18 mouse cellular contexts compared by ENCODE assay signal in the genomic region with DNA sequence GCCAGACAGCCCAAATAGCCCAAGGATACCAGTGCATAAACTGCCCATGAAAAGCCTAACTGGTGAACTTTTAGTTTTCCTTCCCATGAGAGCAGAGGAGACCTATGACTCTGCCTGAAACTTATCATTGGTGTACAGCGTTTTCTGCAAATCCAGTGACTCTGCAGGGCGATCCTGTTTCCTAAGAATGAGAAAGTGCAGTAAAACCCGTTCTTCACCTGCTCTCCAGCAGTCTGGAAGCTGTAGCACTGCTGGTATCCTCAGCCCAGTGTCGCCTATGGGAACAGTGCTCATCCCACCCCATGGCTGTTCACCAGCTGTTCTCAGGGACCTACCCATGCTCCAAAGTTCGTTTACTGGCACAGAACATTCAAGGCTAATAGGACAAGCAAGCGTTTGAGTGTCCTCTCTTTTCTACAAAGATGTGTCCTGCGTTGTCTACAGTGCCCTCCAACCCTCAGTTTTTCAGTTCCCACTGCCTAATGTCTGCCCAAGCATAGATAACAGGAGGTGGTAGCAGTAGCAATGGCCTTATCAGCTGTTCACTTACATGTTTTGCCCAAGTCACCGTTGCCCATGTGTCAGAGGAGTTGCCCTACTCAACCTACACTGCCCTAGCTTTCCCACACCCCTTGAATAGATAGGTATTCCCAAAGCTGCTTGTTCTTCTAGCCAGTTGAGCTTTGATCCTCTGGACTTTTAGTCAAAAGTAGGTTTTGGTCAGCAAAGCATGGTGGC. TPM values are rescaled to one million over a fixed set of nuclear protein-coding genes. Genes with fewer than 3 reads are reported as not detected.
DNase-seq lines count a peak whose midpoint lies in the region; ATAC-seq lines count a peak whose summit lies in the region.
"Had no signal": no experiment of that assay in that cellular context is flagged by ENCODE, and none has a peak within 500 bp of the region (broad histone marks: within the 10 kb centered on the region; RNA-seq: fewer than 3 reads in every experiment).

No protein-coding gene starts in this region.

- H3K36me3 ChIP-seq in liver, embryonic 13.5 days: peaks cover 80% of the 10 kb centered on the region
- H3K36me3 ChIP-seq in stomach, embryonic 15.5 days: peaks cover 13% of the 10 kb centered on the region; the same call in 1 of the 2 replicates

- H3K9me3 ChIP-seq in liver, embryonic 13.5 days (replicated peaks): no peaks in the 10 kb centered on the region
- no peaks in the 10 kb centered on the region for H3K9me3 ChIP-seq in stomach, embryonic 15.5 days
- H3K9me3 ChIP-seq: embryonic facial prominence, embryonic 15.5 days; midbrain, embryonic 12.5 days had no signal

- peak overlapping the region; percentile 96 for H3K27ac ChIP-seq in liver, embryonic 13.5 days
- no peak overlapping the region for H3K27ac ChIP-seq in stomach, embryonic 15.5 days
- H3K27ac ChIP-seq: embryonic facial prominence, embryonic 15.5 days; hindbrain, postnatal 0 days; midbrain, embryonic 12.5 days had no signal

- peak overlapping the region; percentile 61 for H3K4me2 ChIP-seq in liver, embryonic 13.5 days
- H3K4me2 ChIP-seq in stomach, embryonic 15.5 days: no peak overlapping the region
- H3K4me2 ChIP-seq: embryonic facial prominence, embryonic 15.5 days; heart, embryonic 11.5 days; midbrain, embryonic 12.5 days had no signal

- H3K4me1 ChIP-seq in liver, embryonic 13.5 days (replicated peaks): peaks cover 47% of the 10 kb centered on the region
- no peaks in the 10 kb centered on the region for H3K4me1 ChIP-seq in stomach, embryonic 15.5 days
- H3K4me1 ChIP-seq: embryonic facial prominence, embryonic 15.5 days; midbrain, embryonic 12.5 days had no signal

- H3K9ac ChIP-seq in liver, embryonic 13.5 days: peak overlapping the region; percentile 71
- no peak overlapping the region for H3K9ac ChIP-seq in stomach, embryonic 15.5 days
- H3K9ac ChIP-seq: embryonic facial prominence, embryonic 15.5 days; midbrain, embryonic 12.5 days had no signal

- 30% methylated on average over 8 of the region's 8 CpGs for WGBS in liver, embryonic 13.5 days (ENCODE audit: insufficient replicate concordance)
- 85% methylated on average over 8 of the region's 8 CpGs for WGBS in stomach, embryonic 15.5 days

- peak overlapping the region; percentile 19; the same call in 1 of the 2 replicates for H3K4me3 ChIP-seq in liver, embryonic 13.5 days (replicated peaks)
- no peak overlapping the region for H3K4me3 ChIP-seq in stomach, embryonic 15.5 days (replicated peaks)
- H3K4me3 ChIP-seq: embryonic facial prominence, embryonic 15.5 days; midbrain, embryonic 12.5 days had no signal

- ATAC-seq in erythroblast, adult 5-6 weeks (replicated peaks; ENCODE audit: low FRiP score, poor library complexity, severe bottlenecking): peak; percentile 92
- peak; percentile 99 for ATAC-seq in liver, embryonic 13.5 days (ENCODE audit: low read depth)
- ATAC-seq in stomach, embryonic 15.5 days (ENCODE audit: insufficient read depth, low FRiP score, low read depth): peak; percentile 93
- ATAC-seq: forebrain, embryonic 14.5 days; hindbrain, postnatal 0 days had no signal

- DNase-seq in spleen, postnatal 10 days (ENCODE audit: low spot score in 2 of 2): peak; percentile 25 to 47
- no peak for DNase-seq in spleen, postnatal 14 days (ENCODE audit: low spot score in 2 of 2)
- DNase-seq in liver, embryonic 13.5 days: peak; percentile 64
- no peak for DNase-seq in adrenal gland, postnatal 14 days
- DNase-seq in left cerebral cortex, adult 11 months (ENCODE audit: low spot score): no peak
- DNase-seq in lung, postnatal 25 days (ENCODE audit: low spot score): no peak
- DNase-seq: cerebellum, adult 2 months; kidney, adult 8-10 months; lung, postnatal 14 days; retina, postnatal 1 day; thymus, postnatal 25 days had no signal

- no peaks in the 10 kb centered on the region for H3K27me3 ChIP-seq in liver, embryonic 13.5 days
- H3K27me3 ChIP-seq in stomach, embryonic 15.5 days (replicated peaks): no peaks in the 10 kb centered on the region
- H3K27me3 ChIP-seq: embryonic facial prominence, embryonic 15.5 days; midbrain, embryonic 12.5 days had no signal

RNA-seq across cellular contexts. Expression of gene Mthfd1l, which starts 20.6 kb away (rescaled TPM):
- 5.9 and 9.6 TPM in 2 replicates for total RNA-seq in erythroblast, adult 5-6 weeks (2015; ENCODE audit: low replicate concordance)
- 26.9 and 32.3 TPM in 2 replicates for total RNA-seq in erythroblast, adult 5-6 weeks (2017; ENCODE audit: low replicate concordance)
- 26.0 and 31.2 TPM in 2 replicates for polyA plus RNA-seq in liver, embryonic 13.5 days (2015; fragmentation: Nextera tagmentation; extraction: Ambion mirVana)
- polyA plus RNA-seq in stomach, embryonic 15.5 days (2015; fragmentation: Nextera tagmentation; extraction: Ambion mirVana): 14.6 and 17.1 TPM in 2 replicates
- 7.8 and 11.8 TPM in 2 replicates for total RNA-seq in adrenal gland, postnatal 14 days (2021)

Comparison
In these comparisons a context has a peak if more than half of its experiments do, and no peak if none do; other contexts are left out.
1. DNase-seq: peak in spleen, postnatal 10 days (2 of 2) and liver, embryonic 13.5 days (single experiment); none in spleen, postnatal 14 days (0 of 2), adrenal gland, postnatal 14 days (single experiment), left cerebral cortex, adult 11 months (single experiment) and lung, postnatal 25 days (single experiment).
2. Peak in every context shown above with its lines, with median percentiles within 50 percentile points of each other: ATAC-seq.